Mouse (Mus musculus) cerebral cortex, adult 2 months (tissue): Measurements from ENCODE around the gene Zkscan17.

ENCODE experiments used
- WGBS: fragments of 180-500 bp; shearing (Covaris S2); methylation state at CpG from one replicate; pipeline ENCODE4 v1.1.7; 2018; 5-methylcytosine and 5-hydroxymethylcytosine counted together

The Zkscan17 gene

GRCm38 (mm10) chr11:59526472-59527080, at the start of gene Zkscan17:
Gene Zkscan17 (minus strand): TSS chr11:59526751.
- 62% methylated on average over 8 of the region's 8 CpGs for WGBS

GRCm38 (mm10) chr11:59576135-59576534, 49.6 kb upstream of the Zkscan17 start, which contains the start of gene Olfr222:
Gene Olfr222 (minus strand): TSS chr11:59576235.

DNA sequence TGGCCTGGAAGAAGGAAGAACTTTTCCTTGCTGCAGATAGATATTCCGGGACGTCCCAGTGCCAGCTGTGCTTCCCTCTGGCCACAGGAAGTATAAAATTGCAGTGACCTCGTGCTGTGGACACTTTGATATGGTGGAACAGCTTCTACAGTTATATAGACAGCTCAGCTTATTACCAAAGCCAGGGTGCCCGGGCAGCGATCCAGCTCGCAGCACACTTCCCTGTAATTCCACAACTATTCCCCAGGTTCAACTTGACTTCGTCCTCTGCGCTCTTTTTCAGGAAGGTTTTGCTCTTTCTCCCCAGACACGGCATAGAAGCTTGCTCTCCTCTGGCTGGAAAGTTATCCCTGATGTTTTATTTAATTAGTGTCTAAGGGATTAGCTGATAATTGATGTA, 49.2 kb upstream of the Zkscan17 start:
- 61% methylated on average over 9 of the region's 9 CpGs for WGBS

GRCm38 (mm10) chr11:59569306-59569705, 42.8 kb upstream of the Zkscan17 start:
- WGBS, result 49% methylated on average over 3 of the region's 3 CpGs

GRCm38 (mm10) chr11:59562837-59563236, 36.3 kb upstream of the Zkscan17 start:
- WGBS, result 57% methylated on average over 9 of the region's 9 CpGs

DNA sequence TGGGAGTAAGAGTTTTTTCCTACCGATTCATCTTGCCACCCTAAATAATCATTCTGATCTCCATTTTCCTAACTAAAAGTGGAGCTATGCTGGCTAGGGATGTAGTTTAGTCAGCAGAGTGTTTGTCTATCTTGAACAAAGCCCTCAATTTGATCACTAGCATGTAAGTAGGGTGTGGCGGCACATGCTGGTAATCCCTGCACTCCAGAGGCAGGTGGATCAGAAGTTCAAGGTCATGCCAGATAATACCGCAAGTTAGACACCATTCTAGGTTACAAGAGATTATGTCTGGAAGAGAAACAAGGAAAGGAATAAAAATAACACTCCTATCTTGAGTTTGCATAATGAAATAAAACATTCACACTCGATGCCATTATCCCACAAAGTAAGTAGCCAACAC, 35.8 kb upstream of the Zkscan17 start:
- WGBS, result 81% methylated on average over 4 of the region's 4 CpGs

DNA sequence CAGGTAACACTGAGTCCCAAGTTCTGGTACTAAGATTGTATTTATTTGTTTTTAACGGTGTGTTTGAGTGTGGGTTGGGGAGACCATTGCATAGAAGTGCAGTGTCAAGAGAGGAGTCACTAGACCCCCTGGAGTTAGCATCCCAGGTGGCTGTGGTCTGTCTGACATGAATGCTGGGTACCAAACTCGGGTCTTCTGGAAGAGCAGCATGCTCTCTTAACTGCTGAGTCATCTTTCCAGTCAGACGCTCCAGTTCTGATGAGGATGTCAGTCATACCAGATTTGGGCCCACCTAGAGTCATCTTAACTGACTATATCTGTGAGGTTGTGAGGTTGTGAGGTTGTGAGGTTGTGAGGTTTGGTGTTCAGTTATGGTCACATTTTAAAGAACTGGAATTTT, 34.4 kb upstream of the Zkscan17 start:
- 80% methylated on average over 3 of the region's 3 CpGs for WGBS

DNA sequence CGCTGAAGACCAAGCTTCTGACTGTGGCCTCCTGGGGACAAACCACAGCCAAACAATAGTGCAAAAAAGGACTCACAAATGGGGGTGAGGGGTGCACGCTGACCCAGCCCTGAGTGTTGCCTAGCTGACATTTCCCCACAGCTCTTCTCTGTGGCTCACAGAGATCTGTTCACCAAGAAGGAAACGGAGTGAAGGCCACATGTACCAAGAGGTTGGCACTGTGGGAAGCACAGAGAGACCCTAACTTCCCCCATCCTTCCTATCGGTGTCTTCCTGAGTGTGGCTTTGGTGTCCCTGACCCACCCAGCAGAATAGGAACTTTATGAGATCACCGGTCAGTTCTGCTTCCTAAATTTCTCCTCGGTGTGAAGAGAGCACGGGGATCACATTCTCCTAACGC, 28.0 kb upstream of the Zkscan17 start:
- 82% methylated on average over 8 of the region's 8 CpGs for WGBS

DNA sequence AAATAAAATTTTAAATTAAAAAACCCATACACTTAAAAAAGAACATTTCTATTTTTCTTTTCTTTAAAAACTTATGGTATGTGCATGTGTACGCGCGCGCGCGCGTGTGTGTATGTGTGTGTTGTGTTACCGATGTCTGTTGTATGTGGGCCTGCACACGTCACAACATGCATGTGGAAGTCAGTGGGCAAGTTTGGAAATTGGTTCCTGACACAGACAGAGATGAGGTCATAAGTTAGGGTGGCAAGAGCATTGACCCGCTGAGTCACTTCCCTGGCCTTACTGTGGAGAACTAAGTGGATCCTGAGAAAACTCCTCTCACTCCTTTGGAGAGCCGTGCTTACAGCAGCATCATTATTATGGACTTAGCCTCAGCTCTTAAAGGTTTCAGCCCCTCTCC, 27.6 kb upstream of the Zkscan17 start:
- WGBS, result 95% methylated on average over 11 of the region's 11 CpGs

- 51% methylated on average over 9 of the region's 9 CpGs for WGBS
Observed at GRCm38 (mm10) chr11:59544005-59544404, 17.5 kb upstream of the Zkscan17 start.

- WGBS, result 84% methylated on average over 3 of the region's 3 CpGs
Observed at GRCm38 (mm10) chr11:59543376-59543775, 16.8 kb upstream of the Zkscan17 start.

- 72% methylated on average over 6 of the region's 6 CpGs for WGBS
Observed at GRCm38 (mm10) chr11:59542442-59542841, 15.9 kb upstream of the Zkscan17 start.

- WGBS, result 55% methylated on average over 3 of the region's 3 CpGs
Observed at GRCm38 (mm10) chr11:59541324-59541723, 14.8 kb upstream of the Zkscan17 start, which contains the start of gene Nlrp3. Gene Nlrp3 (plus strand): TSS chr11:59541568.

- WGBS, result 89% methylated on average over 3 of the region's 3 CpGs
Observed at GRCm38 (mm10) chr11:59540123-59540522, 13.6 kb upstream of the Zkscan17 start.

- 24% methylated on average over 11 of the region's 11 CpGs for WGBS
Observed at GRCm38 (mm10) chr11:59538387-59538786, 11.8 kb upstream of the Zkscan17 start.

DNA sequence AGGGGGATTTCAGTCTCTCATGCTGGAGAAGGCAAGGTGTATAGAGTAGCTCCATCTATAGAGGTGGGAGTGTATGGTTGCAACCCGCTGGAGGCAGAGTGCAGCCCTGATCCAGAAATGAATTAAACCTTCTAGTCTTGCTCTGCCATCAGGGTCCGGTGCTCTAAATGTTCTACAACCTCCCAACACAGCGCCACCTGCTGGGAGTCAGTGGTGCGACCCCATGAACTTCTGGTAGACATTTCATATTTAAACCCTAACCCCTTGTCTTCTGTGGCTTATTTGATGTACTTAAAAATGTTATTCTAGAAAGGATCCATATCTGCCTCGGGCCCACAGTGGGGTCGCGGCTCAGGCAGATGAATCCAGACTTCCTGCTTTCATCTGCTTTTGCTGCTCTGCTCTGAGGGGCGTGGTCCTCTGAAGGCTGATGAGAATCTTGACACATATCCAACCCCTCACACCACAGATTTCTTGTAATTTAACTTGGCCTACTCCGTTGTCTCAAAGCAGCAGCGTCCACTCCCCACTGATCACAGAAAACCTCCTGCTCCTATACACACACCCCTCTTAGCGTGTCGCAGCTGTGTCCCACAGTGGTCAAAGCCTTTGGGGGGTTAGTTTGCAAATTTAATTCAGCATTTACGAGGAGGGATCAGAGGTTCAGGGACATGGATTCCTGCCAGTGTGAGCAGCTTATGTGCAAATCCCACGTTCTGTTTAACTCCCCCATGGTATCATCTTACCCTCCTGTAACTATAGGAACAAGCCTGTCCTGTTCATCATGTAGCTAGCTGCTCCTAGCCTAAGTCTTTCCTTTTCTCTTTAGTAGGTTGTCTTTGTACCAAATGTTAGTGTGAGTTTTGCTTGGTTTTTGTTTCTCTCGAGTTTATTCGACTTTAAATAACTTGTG, 10.9 kb upstream of the Zkscan17 start:
- WGBS, result 69% methylated on average over 16 of the region's 16 CpGs

GRCm38 (mm10) chr11:59531562-59531961, 5.0 kb upstream of the Zkscan17 start:
- WGBS, result 88% methylated on average over 5 of the region's 5 CpGs

DNA sequence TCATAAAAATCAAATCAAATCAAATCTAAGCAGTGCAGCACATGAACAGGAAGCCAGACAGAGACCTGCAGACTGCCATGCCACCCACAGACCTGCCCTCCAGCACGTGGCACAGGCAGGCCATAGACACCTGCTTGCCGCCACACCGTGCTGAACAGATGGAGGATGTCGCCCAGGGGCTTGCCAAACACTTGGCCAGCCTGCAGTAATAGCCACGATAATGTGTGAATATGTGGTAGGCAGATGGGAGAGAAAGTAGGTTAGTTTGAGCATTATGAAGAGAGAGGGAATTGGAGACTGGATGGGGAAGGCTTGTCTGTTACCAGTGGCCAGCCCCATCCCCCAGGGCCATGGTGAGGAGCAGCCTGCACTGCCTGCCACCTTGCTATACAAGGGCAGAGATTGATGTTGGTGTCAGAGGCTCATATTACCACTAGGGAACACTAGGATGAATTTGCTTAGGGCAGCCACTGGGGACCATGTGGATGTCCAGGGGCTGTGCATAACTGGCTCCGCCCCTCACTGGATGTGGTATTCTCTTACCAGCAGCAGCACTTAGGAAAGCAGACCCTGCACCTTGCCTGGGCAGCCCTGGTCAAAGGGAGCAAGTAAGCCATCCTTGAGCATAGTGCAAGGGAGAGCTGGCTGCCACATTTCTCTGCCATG, 4.5 kb upstream of the Zkscan17 start:
- WGBS, result 63% methylated on average over 6 of the region's 6 CpGs

- 85% methylated on average over 5 of the region's 5 CpGs for WGBS
Observed at GRCm38 (mm10) chr11:59530221-59530620, 3.7 kb upstream of the Zkscan17 start.

DNA sequence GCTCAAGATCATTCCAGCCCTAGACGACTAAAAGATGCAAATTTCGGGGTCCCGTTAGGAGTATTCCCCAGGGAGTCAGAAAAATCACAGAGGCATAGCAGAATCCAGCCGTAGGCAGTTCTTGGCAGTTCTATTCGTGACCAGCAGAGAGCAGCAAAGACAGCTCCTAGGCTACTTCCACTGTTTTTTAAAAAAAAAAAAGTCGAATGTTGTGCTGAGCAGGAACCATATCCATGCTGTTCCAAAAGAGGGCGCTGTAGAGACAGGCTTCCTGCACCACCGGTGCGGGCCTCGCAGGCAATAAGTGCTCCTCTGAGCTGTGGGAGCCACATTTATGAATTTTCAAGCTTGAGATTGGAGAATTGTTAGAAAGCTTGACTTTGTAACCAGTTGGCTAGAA, 1.3 kb downstream of the Zkscan17 start:
- 3% methylated on average over 10 of the region's 10 CpGs for WGBS

DNA sequence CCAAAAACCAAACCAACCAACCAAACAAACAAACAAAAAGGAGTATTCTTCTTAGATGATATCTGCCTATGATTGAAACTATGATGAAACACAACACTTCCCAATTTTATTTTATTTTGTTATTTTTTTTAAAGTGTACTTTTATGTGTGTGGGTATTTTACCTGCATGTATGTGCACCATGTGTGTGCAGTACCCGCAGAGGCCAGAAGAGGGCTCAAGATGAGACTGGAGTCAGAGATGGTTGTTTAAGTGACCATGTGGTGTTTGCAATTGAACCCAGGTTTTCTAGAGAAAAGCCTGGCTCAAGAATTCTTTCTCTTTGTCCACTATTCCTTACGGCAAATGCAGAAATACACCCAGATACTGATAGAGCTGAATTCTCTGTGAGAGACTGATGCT, 2.4 kb downstream of the Zkscan17 start:
- 98% methylated on average over 2 of the region's 2 CpGs for WGBS

DNA sequence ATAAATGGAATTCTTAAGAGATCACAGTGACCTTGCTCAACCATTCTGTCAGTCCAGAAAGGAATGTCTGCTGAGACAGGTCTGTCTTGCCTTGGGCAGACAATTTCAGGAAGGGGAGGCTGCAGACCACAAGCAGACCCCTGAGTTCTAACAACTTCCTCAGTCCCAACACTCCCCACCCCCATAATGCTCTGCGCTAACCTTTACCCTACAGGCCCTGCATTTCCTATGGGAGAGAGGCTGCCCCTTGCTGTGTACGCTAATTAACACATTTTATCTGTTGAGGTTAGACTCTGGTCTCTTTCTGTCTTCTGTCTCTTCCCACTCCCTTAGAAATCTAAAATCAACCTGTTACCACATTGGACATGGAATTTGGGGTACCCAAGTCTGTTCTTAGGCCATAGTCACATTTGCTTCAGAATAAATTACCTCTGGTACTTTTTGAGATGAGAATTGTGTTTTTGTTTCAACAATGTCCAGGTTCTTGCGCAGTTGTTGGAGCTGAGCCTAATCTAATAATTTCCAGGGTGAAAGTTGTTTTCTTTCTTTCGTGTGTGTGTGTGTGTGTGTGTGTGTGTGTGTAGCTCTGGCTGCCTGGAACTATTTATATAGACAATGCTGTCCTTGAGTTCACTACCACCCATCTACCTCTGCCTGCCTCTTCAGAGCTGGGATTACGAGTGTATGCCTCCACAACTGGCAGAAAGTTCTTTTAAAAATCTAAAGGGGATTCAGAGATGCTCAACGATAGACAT, 6.6 kb downstream of the Zkscan17 start:
- WGBS, result 78% methylated on average over 6 of the region's 6 CpGs
